Mouse (Mus musculus) neural tube, embryonic 15.5 days (tissue): ENCODE data around the gene Calb2. TPM values are rescaled to one million over a fixed set of nuclear protein-coding genes. Genes with fewer than 3 reads are reported as not detected.

ENCODE experiments used
- ATAC-seq: fragments of 200-750 bp; cut with Nextera tagmentation; 2 replicates; pipeline ENCODE4 v1.8.0; 2017; ENCODE audit warnings: mild to moderate bottlenecking, moderate TSS enrichment, moderate library complexity; ENCODE audit not compliant: low FRiP score
- H3K27ac ChIP-seq: fragments of 300-500 bp; sonication (generic); replicated peaks from 2 replicates; pipeline ENCODE4 v1.5.1; 2015; ENCODE audit warnings: mild to moderate bottlenecking, inconsistent platforms
- H3K27me3 ChIP-seq: fragments of 300-500 bp; sonication (generic); replicated peaks from 2 replicates; pipeline ENCODE4 v1.6.1; 2015; ENCODE audit warnings: inconsistent platforms
- H3K36me3 ChIP-seq: fragments of 300-500 bp; sonication (generic); 2 replicates; pipeline ENCODE4 v1.6.1; 2015; ENCODE audit warnings: inconsistent platforms
- H3K4me1 ChIP-seq: fragments of 300-500 bp; sonication (generic); 2 replicates; pipeline ENCODE4 v1.6.1; 2015; ENCODE audit warnings: inconsistent platforms
- H3K4me2 ChIP-seq: fragments of 300-500 bp; sonication (generic); 2 replicates; pipeline ENCODE4 v1.6.1; 2015; ENCODE audit warnings: inconsistent platforms, mild to moderate bottlenecking, moderate library complexity
- H3K4me3 ChIP-seq: fragments of 300-500 bp; sonication (generic); replicated peaks from 2 replicates; pipeline ENCODE4 v1.5.1; 2015; ENCODE audit warnings: mild to moderate bottlenecking, inconsistent platforms
- H3K9ac ChIP-seq: fragments of 300-500 bp; sonication (generic); replicated peaks from 2 replicates; pipeline ENCODE4 v1.6.1; 2015; ENCODE audit warnings: mild to moderate bottlenecking, inconsistent platforms
- H3K9me3 ChIP-seq: fragments of 300-500 bp; sonication (generic); replicated peaks from 2 replicates; pipeline ENCODE4 v1.6.1; 2016; ENCODE audit warnings: inconsistent platforms
- WGBS: fragments of 180-500 bp; shearing (Covaris S2); methylation state at CpG from one replicate; pipeline ENCODE4 v1.1.7; 2015; ENCODE audit warnings: mixed read lengths; 5-methylcytosine and 5-hydroxymethylcytosine counted together
- polyA plus RNA-seq: library from polyadenylated mRNA; unstranded; fragments of >200 nt; fragmentation: Nextera tagmentation; extraction: Ambion mirVana; gene quantifications from 2 replicates; pipeline ENCODE4 v1.2.1, GENCODE M21; 2015

Gene Calb2
- polyA plus RNA-seq, 1 experiment from 2014 or later: 55.0 TPM

- Histone ChIP-seq H3K27ac (no peak overlapping the region), H3K4me2 (no peak overlapping the region), H3K9ac (no peak overlapping the region), H3K36me3 (no peaks in the 10 kb centered on the region), H3K9me3 (no peaks in the 10 kb centered on the region), H3K4me3 (no peak overlapping the region), H3K27me3 (no peaks in the 10 kb centered on the region), H3K4me1 (no peaks in the 10 kb centered on the region)
- 41% methylated on average over 6 of the region's 6 CpGs for WGBS
- ATAC-seq: no peak
Measured at GRCm38 (mm10) chr8:110119715-110120114, 48.3 kb downstream of the Calb2 start.

DNA sequence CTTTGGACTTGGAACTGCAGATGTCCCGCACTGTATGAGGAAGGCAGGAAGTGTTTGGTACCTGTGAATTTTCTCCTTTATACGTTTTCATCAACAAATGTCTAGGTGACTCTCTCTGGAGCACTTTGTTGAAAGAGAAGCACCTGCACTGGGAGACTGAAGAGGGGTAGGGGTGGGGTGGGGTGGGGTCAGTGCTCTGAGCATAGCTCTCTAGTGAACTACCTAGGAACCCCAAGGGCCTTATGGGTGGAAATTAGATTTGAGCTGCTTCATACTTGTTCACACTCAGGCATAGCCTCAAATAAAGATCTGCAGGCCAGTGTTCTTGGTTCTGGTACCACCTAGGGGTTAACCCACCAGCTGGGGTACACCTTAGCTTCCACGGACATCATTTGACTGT is 65.4 kb downstream of the Calb2 start, which contains the start of gene Gm17720:
Gm17720 (minus strand) TSS at position 101 of the 400 bp plus-strand sequence.
- no peaks in the 10 kb centered on the region for H3K27me3 ChIP-seq
- no peak for ATAC-seq
- H3K4me3 ChIP-seq: no peak within 1 kb of the TSS
- no peaks in the 10 kb centered on the region for H3K4me1 ChIP-seq
- no peaks in the 10 kb centered on the region for H3K9me3 ChIP-seq
- no peak within 1 kb of the TSS for H3K27ac ChIP-seq
- 90% methylated on average over 3 of the region's 3 CpGs for WGBS
- H3K9ac ChIP-seq: no peak within 1 kb of the TSS
- H3K4me2 ChIP-seq: no peak within 1 kb of the TSS
- no peaks in the 10 kb centered on the region for H3K36me3 ChIP-seq

GRCm38 (mm10) chr8:110101676-110102075 is 66.3 kb downstream of the Calb2 start:
- no peaks in the 10 kb centered on the region for H3K36me3 ChIP-seq
- WGBS: 88% methylated on average over 15 of the region's 15 CpGs
- H3K27ac ChIP-seq: no peak overlapping the region
- H3K9me3 ChIP-seq: no peaks in the 10 kb centered on the region
- H3K4me3 ChIP-seq: no peak overlapping the region
- no peaks in the 10 kb centered on the region for H3K27me3 ChIP-seq
- H3K4me1 ChIP-seq: no peaks in the 10 kb centered on the region
- H3K9ac ChIP-seq: no peak overlapping the region
- H3K4me2 ChIP-seq: no peak overlapping the region
- ATAC-seq: no peak

DNA sequence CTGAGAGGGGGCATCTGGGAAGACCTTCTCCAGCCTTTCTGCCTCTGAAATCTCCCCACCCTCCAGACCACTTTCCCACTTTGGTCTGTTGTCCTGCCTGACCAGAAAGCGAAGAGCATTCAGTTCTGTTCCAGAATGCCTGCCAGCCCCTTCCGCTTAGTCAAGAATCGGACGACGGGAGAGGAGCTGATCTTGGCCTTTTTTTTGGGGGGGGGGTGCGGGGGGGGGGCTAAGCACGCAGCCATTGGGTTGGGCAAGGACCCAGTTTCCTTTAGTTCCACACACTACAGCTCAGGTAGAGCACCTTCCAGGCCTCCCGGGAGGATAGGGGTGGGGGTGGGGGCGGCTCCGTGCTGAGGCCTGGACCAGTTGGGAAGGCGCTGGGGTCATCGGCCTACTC is 67.1 kb downstream of the Calb2 start, which contains the start of gene Gm21964:
Gm21964 (plus strand) TSS at position 301 of the 400 bp plus-strand sequence.
- no peak within 1 kb of the TSS for H3K9ac ChIP-seq
- ATAC-seq: no peak
- no peaks in the 10 kb centered on the region for H3K36me3 ChIP-seq
- no peak within 1 kb of the TSS for H3K27ac ChIP-seq
- no peak within 1 kb of the TSS for H3K4me2 ChIP-seq
- H3K27me3 ChIP-seq: no peaks in the 10 kb centered on the region
- H3K4me3 ChIP-seq: no peak within 1 kb of the TSS
- WGBS: 88% methylated on average over 12 of the region's 12 CpGs
- no peaks in the 10 kb centered on the region for H3K9me3 ChIP-seq
- H3K4me1 ChIP-seq: no peaks in the 10 kb centered on the region

- Histone ChIP-seq H3K4me3 (no peak overlapping the region), H3K27ac (no peak overlapping the region), H3K9ac (no peak overlapping the region), H3K27me3 (no peaks in the 10 kb centered on the region), H3K9me3 (peaks cover 16% of the 10 kb centered on the region), H3K4me1 (no peaks in the 10 kb centered on the region), H3K36me3 (peaks cover 34% of the 10 kb centered on the region), H3K4me2 (no peak overlapping the region)
- 62% methylated on average over 1 of the region's 1 CpGs for WGBS
- ATAC-seq: no peak
Measured at GRCm38 (mm10) chr8:110091869-110092268, 76.1 kb downstream of the Calb2 start.

Other genes with a start within 250 kb of the Calb2 start
- 1.3 and 2.1 TPM in 2 replicates for gene Marveld3, start 206.0 kb downstream of the Calb2 start, polyA plus RNA-seq
- not detected in 2 replicates for gene Tat, start 177.8 kb downstream of the Calb2 start, polyA plus RNA-seq
- gene Chst4, start 128.5 kb downstream of the Calb2 start, polyA plus RNA-seq: not detected in 2 replicates
- gene Zfp612, start 88.5 kb downstream of the Calb2 start, polyA plus RNA-seq: 20.6 and 22.5 TPM in 2 replicates
- not detected in 2 replicates for gene Gm21964, start 67.0 kb downstream of the Calb2 start, polyA plus RNA-seq
- not detected in 2 replicates for gene Gm17720, start 65.5 kb downstream of the Calb2 start, polyA plus RNA-seq
- gene Cmtr2, start 47.5 kb upstream of the Calb2 start, polyA plus RNA-seq: 8.9 and 9.6 TPM in 2 replicates
- 0.27 and 0.31 TPM in 2 replicates for gene Hydin, start 98.8 kb upstream of the Calb2 start, polyA plus RNA-seq